Comparison of ENCODE assay signal across 18 mouse cellular contexts in the genomic region with DNA sequence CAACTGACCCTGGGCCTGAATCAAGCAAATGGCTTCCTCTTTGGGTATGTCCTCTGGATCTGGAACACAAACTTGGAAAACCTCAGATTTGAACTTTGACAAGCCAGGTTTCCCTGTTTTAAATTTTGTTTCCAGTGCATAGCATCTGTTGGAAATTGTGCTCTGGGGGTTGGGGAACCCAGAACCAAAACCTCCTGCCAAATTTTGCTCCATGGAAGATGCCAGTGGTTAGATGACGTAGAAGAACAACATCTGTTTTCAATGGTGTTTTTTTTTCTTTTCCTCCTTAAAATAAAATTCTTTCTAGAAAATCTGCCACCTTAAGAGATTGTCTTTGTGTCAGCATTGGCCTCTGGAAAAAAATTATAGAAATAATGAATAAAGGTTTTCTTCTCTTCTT.
"Had no signal": no experiment of that assay in that cellular context is flagged by ENCODE, and none has a peak within 500 bp of the region (broad histone marks: within the 10 kb centered on the region; RNA-seq: fewer than 3 reads in every experiment).

No protein-coding gene starts in this region.

- H3K4me3 ChIP-seq: kidney, embryonic 15.5 days; limb, embryonic 15.5 days; midbrain, embryonic 12.5 days; midbrain, embryonic 15.5 days; neural tube, embryonic 12.5 days; neural tube, embryonic 15.5 days; stomach, embryonic 15.5 days had no signal

- H3K27ac ChIP-seq: kidney, embryonic 15.5 days; limb, embryonic 15.5 days; liver, embryonic 14.5 days; macrophage; midbrain, embryonic 12.5 days; midbrain, embryonic 15.5 days; neural tube, embryonic 12.5 days; neural tube, embryonic 15.5 days; stomach, embryonic 15.5 days had no signal

- ATAC-seq: liver, postnatal 0 days; midbrain, embryonic 15.5 days had no signal

- H3K36me3 ChIP-seq: kidney, embryonic 15.5 days; limb, embryonic 15.5 days; midbrain, embryonic 12.5 days; midbrain, embryonic 15.5 days; neural tube, embryonic 12.5 days; stomach, embryonic 15.5 days had no signal

- DNase-seq: kidney, adult 11 months; kidney, adult 8-10 months; kidney, postnatal 10 days; kidney, postnatal 36 days; liver, postnatal 0 days; right cerebral cortex, postnatal 25 days; spleen, adult 18-20 months; thymus, postnatal 25 days had no signal

- H3K4me2 ChIP-seq: kidney, embryonic 15.5 days; limb, embryonic 15.5 days; liver, embryonic 11.5 days; midbrain, embryonic 12.5 days; midbrain, embryonic 15.5 days; neural tube, embryonic 12.5 days; neural tube, embryonic 15.5 days; stomach, embryonic 15.5 days had no signal

- H3K9ac ChIP-seq: kidney, embryonic 15.5 days; limb, embryonic 15.5 days; liver, embryonic 14.5 days; liver, postnatal 0 days; midbrain, embryonic 12.5 days; midbrain, embryonic 15.5 days; neural tube, embryonic 12.5 days; neural tube, embryonic 15.5 days; stomach, embryonic 15.5 days had no signal

- H3K4me1 ChIP-seq: kidney, embryonic 15.5 days; midbrain, embryonic 12.5 days; midbrain, embryonic 15.5 days; neural tube, embryonic 12.5 days; neural tube, embryonic 15.5 days; stomach, embryonic 15.5 days had no signal

- H3K27me3 ChIP-seq: limb, embryonic 15.5 days; midbrain, embryonic 12.5 days; midbrain, embryonic 15.5 days; neural tube, embryonic 12.5 days; neural tube, embryonic 15.5 days; stomach, embryonic 15.5 days had no signal

- H3K9me3 ChIP-seq: kidney, embryonic 15.5 days; limb, embryonic 15.5 days; midbrain, embryonic 12.5 days; midbrain, embryonic 15.5 days; stomach, embryonic 15.5 days had no signal
